Mouse (Mus musculus) heart, adult 11 months (tissue): ENCODE results near the gene Zfhx3.

ENCODE experiments used
- DNase-seq: peaks from one replicate; pipeline ENCODE4 v3.0.0; 2022

Zfhx3 gene

GRCm38 (mm10) chr8:108943132-108943531, 1000.7 kb downstream of the Zfhx3 start:
- DNase-seq: no peak

GRCm38 (mm10) chr8:108944312-108944711, 1001.9 kb downstream of the Zfhx3 start:
- no peak for DNase-seq

- DNase-seq: peak; percentile 78
Observed at GRCm38 (mm10) chr8:108950311-108950710, 1007.9 kb downstream of the Zfhx3 start.

- peak; percentile 74 for DNase-seq
Observed at GRCm38 (mm10) chr8:108951560-108951959, 1009.1 kb downstream of the Zfhx3 start.

GRCm38 (mm10) chr8:108956416-108956815, 1014.0 kb downstream of the Zfhx3 start:
- DNase-seq: peak; percentile 86

- peak; percentile 75 for DNase-seq
Observed at GRCm38 (mm10) chr8:108962516-108962915, 1020.1 kb downstream of the Zfhx3 start.

GRCm38 (mm10) chr8:108963181-108963580, 1020.7 kb downstream of the Zfhx3 start:
- no peak for DNase-seq

GRCm38 (mm10) chr8:108966041-108966440, 1023.6 kb downstream of the Zfhx3 start:
- DNase-seq: peak; percentile 43

- DNase-seq: no peak
Observed at GRCm38 (mm10) chr8:108973639-108974325, 1031.3 kb downstream of the Zfhx3 start.

GRCm38 (mm10) chr8:108977693-108978361, 1035.4 kb downstream of the Zfhx3 start:
- no peak for DNase-seq

GRCm38 (mm10) chr8:108978362-108978750, 1035.9 kb downstream of the Zfhx3 start:
- DNase-seq: no peak

- no peak for DNase-seq
Observed at GRCm38 (mm10) chr8:108984904-108985303, 1042.5 kb downstream of the Zfhx3 start.

- DNase-seq: no peak
Observed at GRCm38 (mm10) chr8:108989841-108990240, 1047.4 kb downstream of the Zfhx3 start.

- DNase-seq: no peak
Observed at GRCm38 (mm10) chr8:108990537-108990936, 1048.1 kb downstream of the Zfhx3 start.

- no peak for DNase-seq
Observed at GRCm38 (mm10) chr8:108991395-108991794, 1049.0 kb downstream of the Zfhx3 start.

- DNase-seq: no peak
Observed at GRCm38 (mm10) chr8:108993718-108994117, 1051.3 kb downstream of the Zfhx3 start.

GRCm38 (mm10) chr8:108994187-108994586, 1051.7 kb downstream of the Zfhx3 start:
- no peak for DNase-seq

- DNase-seq: no peak
Observed at GRCm38 (mm10) chr8:108994880-108995279, 1052.4 kb downstream of the Zfhx3 start.

GRCm38 (mm10) chr8:108997334-108997733, 1054.9 kb downstream of the Zfhx3 start:
- peak; percentile 42 for DNase-seq

GRCm38 (mm10) chr8:108999297-109000249, 1057.1 kb downstream of the Zfhx3 start:
- DNase-seq: peak; percentile 62

GRCm38 (mm10) chr8:109001031-109001430, 1058.6 kb downstream of the Zfhx3 start:
- DNase-seq: peak; percentile 74

GRCm38 (mm10) chr8:109001923-109002322, 1059.5 kb downstream of the Zfhx3 start:
- no peak for DNase-seq

- no peak for DNase-seq
Observed at GRCm38 (mm10) chr8:109006986-109007385, 1064.5 kb downstream of the Zfhx3 start.
